15 mouse cellular contexts compared by ENCODE assay signal in genomic region chr4:12286391-12286790, GRCm38 (mm10).
"Had no signal": no experiment of that assay in that cellular context is flagged by ENCODE, and none has a peak within 500 bp of the region (broad histone marks: within the 10 kb centered on the region; RNA-seq: fewer than 3 reads in every experiment).

No protein-coding gene starts in this region.

- ATAC-seq: liver, postnatal 0 days had no signal

- H3K9me3 ChIP-seq: limb, embryonic 12.5 days; liver, embryonic 13.5 days; lung, embryonic 15.5 days; megakaryocyte, embryonic 14.5 days had no signal

- H3K36me3 ChIP-seq: limb, embryonic 12.5 days; liver, embryonic 13.5 days; lung, embryonic 15.5 days had no signal

- H3K27ac ChIP-seq: kidney, postnatal 0 days; limb, embryonic 12.5 days; liver, embryonic 13.5 days; lung, embryonic 15.5 days; macrophage; stomach, postnatal 0 days had no signal

- H3K27me3 ChIP-seq: limb, embryonic 12.5 days; liver, embryonic 13.5 days; lung, embryonic 15.5 days; megakaryocyte, embryonic 14.5 days had no signal

- H3K4me2 ChIP-seq: limb, embryonic 12.5 days; liver, embryonic 13.5 days; lung, embryonic 15.5 days had no signal

- H3K4me3 ChIP-seq: limb, embryonic 12.5 days; liver, embryonic 13.5 days; lung, embryonic 15.5 days; megakaryocyte, embryonic 14.5 days had no signal

- H3K9ac ChIP-seq: limb, embryonic 12.5 days; liver, embryonic 13.5 days; liver, postnatal 0 days; lung, embryonic 15.5 days had no signal

- H3K4me1 ChIP-seq: limb, embryonic 12.5 days; liver, embryonic 13.5 days; lung, embryonic 15.5 days; megakaryocyte, embryonic 14.5 days had no signal

- DNase-seq: kidney, adult 11 months; kidney, adult 9 months; kidney, postnatal 36 days; liver; liver, embryonic 13.5 days; liver, postnatal 0 days; lung, postnatal 14 days; thymus, adult 18-20 months; thymus, postnatal 14 days had no signal
